8 mouse cellular contexts compared by ENCODE assay signal in genomic region chr13:49681351-49682232, GRCm38 (mm10). TPM values are rescaled to one million over a fixed set of nuclear protein-coding genes. Genes with fewer than 3 reads are reported as not detected.
DNase-seq lines count a peak whose midpoint lies in the region; ATAC-seq lines count a peak whose summit lies in the region.

Iars (plus strand) TSS chr13:49682100.

- peak; percentile 98 to 100 for DNase-seq in adrenal gland, adult (ENCODE audit: inconsistent age in 2 of 2, low spot score in 1 of 2)
- peak; percentile 99 for DNase-seq in embryo, embryonic 10.5 days (ENCODE audit: low spot score)
- DNase-seq in gastrocnemius, postnatal 14 days = peak; percentile 96
- peak; percentile 98 to 99 for DNase-seq in left cerebral cortex, postnatal 10 days (ENCODE audit: extremely low spot score in 1 of 2, low spot score in 2 of 2)
- peak; percentile 100 for DNase-seq in right cerebral cortex, postnatal 25 days
- DNase-seq in urinary bladder, postnatal 4 days (ENCODE audit: low spot score in 2 of 2) = peak; percentile 97 to 99

- intact Hi-C loops in gastrocnemius, postnatal 14 days (cut with DNase I; ENCODE audit: low total_unique reads) = no loop called here
- intact Hi-C loops in left cerebral cortex, postnatal 10 days (cut with DNase I) = no loop called here

- peak; percentile 100 for ATAC-seq in inflammation-experienced regulatory T-cells, adult 6 months
- peak; percentile 100 for ATAC-seq in megakaryocyte-erythroid progenitor cell, adult 5-6 weeks (replicated peaks; ENCODE audit: low FRiP score, low TSS enrichment, poor library complexity, severe bottlenecking)

RNA-seq across cellular contexts. Expression of gene Iars, which starts in this region (rescaled TPM):
- total RNA-seq in gastrocnemius, postnatal 14 days (2021) = 10 to 100 TPM; 72.5 to 78.5 TPM
- 10 to 100 TPM; 34.7 to 38.7 (median 38.5) TPM for polyA plus RNA-seq in inflammation-experienced regulatory T-cells, adult 6 months (2017; shearing (Covaris generic))
- total RNA-seq in left cerebral cortex, postnatal 10 days (2021) = 10 to 100 TPM; 69.2 to 70.4 TPM
- total RNA-seq in megakaryocyte-erythroid progenitor cell, adult 5-6 weeks (2014; fragmentation: Nextera tagmentation) = 77.6 and 124 TPM in 2 replicates
- total RNA-seq in megakaryocyte-erythroid progenitor cell, adult 5-6 weeks (2017) = 90.4 and 105 TPM in 2 replicates

Comparison
In these comparisons a context has a peak if more than half of its experiments do, and no peak if none do; other contexts are left out.
1. Peak in every context shown above with its lines: DNase-seq and ATAC-seq.